Mouse (Mus musculus) heart, postnatal 4 days (tissue): ENCODE results near the gene Ap1s3. TPM values are rescaled to one million over a fixed set of nuclear protein-coding genes. Genes with fewer than 3 reads are reported as not detected.
A peak's percentile ranks its signal among the peaks of the same experiment; 100 is the strongest.

Experiments used
- DNase-seq: peaks from one replicate; pipeline ENCODE4 v3.0.0; 2021
- total RNA-seq, 2 experiments: library from RNA; stranded (reverse); gene quantifications; 2 replicates each; pipeline ENCODE4 v1.2.3; 2021

Ap1s3 gene
- total RNA-seq, 2 experiments from 2014 or later = 2.4 to 3.2 TPM

DNA sequence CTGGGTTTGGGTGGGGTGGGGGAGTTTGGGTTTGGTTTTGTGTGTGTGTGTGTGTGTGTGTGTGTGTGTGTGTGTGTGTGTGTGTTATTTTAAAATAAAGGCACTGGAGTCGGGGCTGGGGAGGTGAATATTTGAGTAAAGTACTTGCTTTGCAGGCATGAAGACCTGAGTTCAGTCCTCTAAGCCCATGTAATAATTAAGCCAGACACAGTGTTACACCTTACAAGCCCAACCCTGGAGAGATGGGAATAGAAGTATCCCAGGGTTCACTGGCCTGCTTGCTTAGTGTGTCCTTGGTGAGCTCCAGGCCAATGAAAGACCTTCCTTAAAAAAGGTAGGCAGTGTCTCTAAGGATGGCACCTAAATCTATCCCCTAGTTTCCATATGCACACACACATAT is 80.7 kb downstream of the Ap1s3 start:
- DNase-seq = no peak

- DNase-seq = no peak
Observed at GRCm38 (mm10) chr1:79589971-79590763, 81.6 kb downstream of the Ap1s3 start.

- no peak for DNase-seq
Observed at GRCm38 (mm10) chr1:79589424-79589823, 82.3 kb downstream of the Ap1s3 start.

- peak; percentile 55 for DNase-seq
Observed at GRCm38 (mm10) chr1:79581136-79581679, 90.6 kb downstream of the Ap1s3 start.

DNA sequence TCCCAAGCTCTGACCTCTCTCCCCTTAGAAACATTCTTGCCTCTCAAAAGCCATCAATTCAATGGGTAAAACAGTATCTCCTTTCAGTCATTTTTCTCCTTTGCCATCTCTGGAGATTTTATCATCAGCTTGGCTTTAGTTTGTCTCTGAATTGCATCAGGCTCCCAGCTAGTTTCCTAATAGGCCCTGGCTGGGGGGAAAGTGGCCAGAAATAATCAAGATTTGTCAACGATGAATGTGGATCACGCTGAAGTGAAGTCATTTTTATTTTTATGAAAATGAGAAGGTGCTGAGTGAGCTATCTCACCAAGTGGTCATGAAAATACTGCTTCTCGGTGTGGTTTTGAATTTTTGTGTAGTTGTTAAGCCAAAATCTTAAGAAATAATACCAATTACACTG is 94.4 kb downstream of the Ap1s3 start:
- DNase-seq = no peak

- no peak for DNase-seq
Observed at GRCm38 (mm10) chr1:79571912-79572311, 99.9 kb downstream of the Ap1s3 start.

- DNase-seq = no peak
Observed at GRCm38 (mm10) chr1:79571126-79571525, 100.6 kb downstream of the Ap1s3 start.

DNA sequence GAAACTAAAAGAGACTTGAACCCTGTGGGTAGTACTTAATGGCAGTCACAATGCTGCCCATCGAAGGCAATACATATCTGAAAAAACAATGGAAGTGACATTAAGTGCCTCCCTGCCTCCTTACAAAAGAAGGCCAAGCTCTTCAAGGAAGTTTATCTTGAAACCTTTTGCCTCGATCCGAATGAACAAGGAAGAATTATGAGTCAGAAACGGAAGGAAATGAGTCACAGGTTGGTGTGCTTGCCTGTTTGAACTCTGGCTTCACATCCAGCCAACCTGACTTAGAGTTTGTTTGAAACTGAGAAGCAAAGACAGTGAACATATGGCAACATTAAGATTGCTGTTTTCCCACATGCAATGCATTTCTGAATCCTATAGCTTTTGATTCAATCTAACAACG is 110.6 kb downstream of the Ap1s3 start:
- no peak for DNase-seq

Other genes with a start within 250 kb of the Ap1s3 start
- under 1 TPM; 0.14 TPM for gene Scg2, start 231.9 kb downstream of the Ap1s3 start, total RNA-seq
- gene Mrpl44, start 104.0 kb upstream of the Ap1s3 start, total RNA-seq = 10 to 100 TPM; 41.4 to 42.6 TPM
- 10 to 100 TPM; 30.5 to 31.3 TPM for gene Wdfy1, start 104.2 kb upstream of the Ap1s3 start, total RNA-seq
- gene Serpine2, start 189.2 kb upstream of the Ap1s3 start, total RNA-seq = 10 to 100 TPM; 47.6 to 50.4 TPM